Mouse (Mus musculus) testis, adult 10 weeks (tissue): ENCODE results near the gene Gm6309. TPM values are rescaled to one million over a fixed set of nuclear protein-coding genes. Genes with fewer than 3 reads are reported as not detected.

ENCODE experiments used
- polyA plus RNA-seq: library from polyadenylated mRNA; stranded (reverse); fragments of 350-450 nt; fragmentation: Illumina TruSeq; extraction: RNeasy Lipid Tissue Mini Kit (QIAGEN cat#74804); gene quantifications from one replicate; pipeline ENCODE4 v1.2.3, GENCODE M21; 2014; ENCODE audit warnings: low read depth, low replicate concordance

The Gm6309 gene
- polyA plus RNA-seq, result 17.6 TPM

DNA sequence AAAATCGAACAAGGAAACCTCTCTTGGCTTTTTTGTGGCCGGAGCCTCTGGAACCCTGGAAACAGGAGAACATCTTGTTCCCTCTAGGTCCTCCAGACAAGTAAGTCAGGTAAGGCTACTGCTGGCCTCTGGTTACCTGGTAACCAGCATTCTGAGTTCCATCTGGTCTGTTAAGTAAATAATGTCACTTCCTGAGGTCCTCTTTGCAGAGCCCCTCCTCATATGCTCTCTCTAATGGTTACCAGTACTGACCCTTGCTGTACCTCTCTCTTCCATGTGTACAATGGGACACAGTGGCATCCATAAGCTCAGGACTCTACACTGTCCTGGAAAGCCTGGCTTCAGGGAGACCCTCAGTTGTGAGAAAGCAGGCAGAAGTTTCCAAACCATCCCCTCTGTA, at the start of gene Gm6309:
Gene Gm6309, minus strand, starts transcription at position 101 of the 400 bp plus-strand sequence.

DNA sequence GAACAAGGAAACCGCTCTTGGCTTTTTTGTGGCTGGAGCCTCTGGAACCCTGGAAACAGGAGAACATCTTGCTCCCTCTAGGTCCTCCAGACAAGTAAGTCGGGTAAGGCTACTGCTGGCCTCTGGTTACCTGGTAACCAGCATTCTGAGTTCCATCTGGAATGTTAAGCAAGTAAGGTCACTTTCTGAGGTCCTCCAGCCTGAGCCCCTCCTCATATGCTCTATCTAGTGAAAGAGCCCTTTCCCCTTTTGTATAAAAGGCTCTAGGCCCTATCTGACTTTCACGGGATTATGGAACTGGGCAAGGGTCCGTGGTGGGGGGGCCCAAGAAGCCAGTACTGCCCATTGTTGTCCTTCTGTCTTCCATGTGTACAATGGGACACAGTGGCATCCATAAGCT, 14.7 kb upstream of the Gm6309 start, which contains the start of gene 1700001J03Rik:
Gene 1700001J03Rik, minus strand, starts transcription at position 101 of the 400 bp plus-strand sequence.

DNA sequence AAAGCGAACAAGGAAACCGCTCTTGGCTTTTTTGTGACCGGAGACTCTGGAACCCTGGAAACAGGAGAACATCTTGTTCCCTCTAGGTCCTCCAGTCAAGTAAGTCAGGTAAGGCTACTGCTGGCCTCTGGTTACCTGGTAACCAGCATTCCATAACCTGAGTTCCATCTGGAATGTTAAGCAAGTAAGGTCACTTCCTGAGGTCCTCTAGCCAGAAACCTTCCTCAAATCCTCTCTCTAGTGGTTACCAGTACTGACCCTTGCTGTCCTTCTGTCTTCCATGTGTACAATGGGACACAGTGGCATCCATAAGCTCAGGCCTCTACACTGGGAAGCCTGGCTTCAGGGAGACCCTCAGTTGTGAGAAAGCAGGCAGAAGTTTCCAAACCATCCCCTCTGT, 10.1 kb downstream of the Gm6309 start, which contains the start of gene Gm5565:
Gene Gm5565, minus strand, starts transcription at position 101 of the 400 bp plus-strand sequence.

Other genes with a start within 250 kb of the Gm6309 start
- 0.38 TPM for gene Cyp3a25, start 161.1 kb downstream of the Gm6309 start, polyA plus RNA-seq
- not detected for gene Cyp3a59, start 91.5 kb downstream of the Gm6309 start, polyA plus RNA-seq
- 4.0 TPM for gene Gm5565, start 10.2 kb downstream of the Gm6309 start, polyA plus RNA-seq
- 196 TPM for gene 1700001J03Rik, start 14.6 kb upstream of the Gm6309 start, polyA plus RNA-seq
- 67.9 TPM for gene Rnf6, start 50.8 kb upstream of the Gm6309 start, polyA plus RNA-seq
- 36.9 TPM for gene Cdk8, start 60.5 kb upstream of the Gm6309 start, polyA plus RNA-seq
- 7.1 TPM for gene Wasf3, start 214.3 kb upstream of the Gm6309 start, polyA plus RNA-seq